Mouse (Mus musculus) mouse embryonic stem cell (cell line): ENCODE results near the gene Asb10.
"Not testable (repeated sequence)": the region's sequence is repeated elsewhere in the genome, so short reads cannot be mapped to it uniquely, and the experiment has no call there.

Source experiments
- in situ Hi-C, 2 experiments: fragments of 300-500 bp; cut with MboI; formaldehyde crosslinking; loops; 1 replicate in 1 of 2; 3 replicates in 1 of 2; pipeline ENCODE4 v1.14.3; 2019 to 2020; ENCODE audit warnings: low sequenced_read_pairs in 2 of 2, low pct_unique_long_range_greater_than_20kb in 1 of 2, mixed read lengths in 1 of 2; ENCODE audit not compliant: unreplicated experiment in 1 of 2

The Asb10 gene

GRCm38 (mm10) chr5:24540387-24541143, at the start of gene Asb10:
TSS of gene Asb10 (minus strand) at chr5:24540978.
- in situ Hi-C loops, result no loop called here

GRCm38 (mm10) chr5:24589511-24590500, 49.0 kb upstream of the Asb10 start:
- in situ Hi-C loops, result no loop called here

GRCm38 (mm10) chr5:24587200-24587577, 46.4 kb upstream of the Asb10 start:
- in situ Hi-C loops, result no loop called here

- in situ Hi-C loops, result no loop called here
Measured at GRCm38 (mm10) chr5:24586547-24587199, 45.9 kb upstream of the Asb10 start, which contains the start of gene Chpf2. TSS of gene Chpf2 (plus strand) at chr5:24586741.

GRCm38 (mm10) chr5:24586106-24586505, 45.3 kb upstream of the Asb10 start:
- in situ Hi-C loops, result no loop called here

- in situ Hi-C loops, result no loop called here
Measured at GRCm38 (mm10) chr5:24578109-24578963, 37.6 kb upstream of the Asb10 start.

- in situ Hi-C loops, result no loop called here
Measured at GRCm38 (mm10) chr5:24577183-24577929, 36.6 kb upstream of the Asb10 start, which contains the start of gene Abcf2. TSS of gene Abcf2 (minus strand) at chr5:24577467.

GRCm38 (mm10) chr5:24576801-24577182, 36.0 kb upstream of the Asb10 start:
- in situ Hi-C loops, result no loop called here

GRCm38 (mm10) chr5:24575948-24576347, 35.2 kb upstream of the Asb10 start:
- in situ Hi-C loops, result no loop called here

GRCm38 (mm10) chr5:24556709-24557108, 15.9 kb upstream of the Asb10 start, which contains the start of gene 4931409K22Rik:
TSS of gene 4931409K22Rik (minus strand) at chr5:24556809.
- in situ Hi-C loops, result no loop called here

- in situ Hi-C loops, result not testable (repeated sequence)
Measured at GRCm38 (mm10) chr5:24555335-24555734, 14.6 kb upstream of the Asb10 start.

- in situ Hi-C loops, result no loop called here
Measured at GRCm38 (mm10) chr5:24553621-24554244, 13.0 kb upstream of the Asb10 start.

GRCm38 (mm10) chr5:24551317-24551688, 10.5 kb upstream of the Asb10 start:
- in situ Hi-C loops, result no loop called here

- in situ Hi-C loops, result no loop called here
Measured at GRCm38 (mm10) chr5:24550598-24551316, 10.0 kb upstream of the Asb10 start.

GRCm38 (mm10) chr5:24542643-24543042, 1.9 kb upstream of the Asb10 start:
- in situ Hi-C loops, result no loop called here

- in situ Hi-C loops, result no loop called here
Measured at GRCm38 (mm10) chr5:24541144-24541569, 379 bp upstream of the Asb10 start.
